ENCODE assay signal across 8 mouse cellular contexts in the genomic region with DNA sequence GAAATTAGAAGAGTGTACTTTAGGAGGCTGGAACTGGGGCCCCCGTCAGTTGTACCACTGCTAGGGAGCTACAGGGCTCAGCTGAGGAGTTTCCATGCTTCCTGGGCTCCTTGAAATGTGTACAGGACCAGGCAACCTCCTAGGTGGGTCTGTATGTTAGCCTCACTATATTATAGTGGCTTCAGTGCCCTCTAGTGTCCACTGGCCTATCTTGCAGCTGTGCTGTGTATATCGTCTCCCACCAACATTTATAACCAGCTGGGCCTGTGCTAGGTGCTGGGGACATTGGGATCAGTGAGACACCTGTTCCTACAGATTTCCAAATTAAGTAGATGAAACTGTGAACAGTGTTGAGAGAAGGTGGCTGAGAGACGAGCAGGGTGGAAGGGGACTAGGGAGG. TPM values are rescaled to one million over a fixed set of nuclear protein-coding genes. Genes with fewer than 3 reads are reported as not detected.
A peak's percentile ranks its signal among the peaks of the same experiment; 100 is the strongest.
DNase-seq lines count a peak whose midpoint lies in the region; ATAC-seq and TF ChIP-seq lines count a peak whose summit lies in the region.

No protein-coding gene starts in this region.

- H3K4me2 ChIP-seq in forebrain, embryonic 13.5 days, result no peak overlapping the region
- no peak overlapping the region for H3K4me2 ChIP-seq in intestine, embryonic 16.5 days (ENCODE audit: low read depth, low read length)

- no peak overlapping the region for H3K4me3 ChIP-seq in forebrain, embryonic 13.5 days
- H3K4me3 ChIP-seq in intestine, embryonic 16.5 days (ENCODE audit: low read length), result no peak overlapping the region
- H3K4me3 ChIP-seq in lung, adult 2 months (replicated peaks; ENCODE audit: extremely low read depth, low read depth, low read length), result no peak overlapping the region

- peaks cover 65% of the 10 kb centered on the region for H3K27me3 ChIP-seq in forebrain, embryonic 13.5 days
- peaks cover 13% of the 10 kb centered on the region; the same call in 1 of the 2 replicates for H3K27me3 ChIP-seq in intestine, embryonic 16.5 days (replicated peaks; ENCODE audit: control insufficient read depth, insufficient read depth, low read length)

- peak; percentile 83 for ATAC-seq in forebrain, embryonic 13.5 days
- ATAC-seq in intestine, embryonic 16.5 days, result peak; percentile 30; the same call in 1 of the 2 replicates

- H3K36me3 ChIP-seq in forebrain, embryonic 13.5 days (ENCODE audit: poor library complexity, severe bottlenecking), result no peaks in the 10 kb centered on the region
- no peaks in the 10 kb centered on the region for H3K36me3 ChIP-seq in intestine, embryonic 16.5 days (ENCODE audit: control insufficient read depth, insufficient read depth, low read length)

- peak; percentile 75 for DNase-seq in embryo, embryonic 10 days (ENCODE audit: low spot score)
- DNase-seq in embryo, embryonic 9.5 days (ENCODE audit: extremely low spot score), result no peak
- DNase-seq in 416B (ENCODE audit: low read depth), result peak; percentile 63
- peak; percentile 17 for DNase-seq in c-Kit-positive CD71-negative TER-119-negative erythroid progenitor cells, embryonic 14.5 days (ENCODE audit: low read depth)
- DNase-seq in lung, adult 2 months, result no peak
- DNase-seq in ovary, postnatal 36 days (ENCODE audit: low spot score), result peak; percentile 20

- H3K9me3 ChIP-seq in forebrain, embryonic 13.5 days (replicated peaks), result no peaks in the 10 kb centered on the region
- no peaks in the 10 kb centered on the region for H3K9me3 ChIP-seq in intestine, embryonic 16.5 days (ENCODE audit: control insufficient read depth, low read length)

- WGBS in forebrain, embryonic 13.5 days, result 19% methylated on average over 3 of the region's 3 CpGs
- WGBS in intestine, embryonic 16.5 days, result 35% methylated on average over 3 of the region's 3 CpGs
- WGBS in lung, adult 2 months, result 34% methylated on average over 3 of the region's 3 CpGs

- peaks cover 11% of the 10 kb centered on the region for H3K4me1 ChIP-seq in forebrain, embryonic 13.5 days
- H3K4me1 ChIP-seq in intestine, embryonic 16.5 days (ENCODE audit: control insufficient read depth, insufficient read depth, low read length), result peaks cover 4% of the 10 kb centered on the region; the same call in 1 of the 2 replicates
- H3K4me1 ChIP-seq in lung, adult 2 months (ENCODE audit: control insufficient read depth, insufficient read depth, low read length), result peaks cover 15% of the 10 kb centered on the region

- no peak for TF ChIP-seq POLR2A in lung, adult 2 months (IDR thresholded peaks at IDR 0.05; ENCODE audit: borderline replicate concordance, extremely low read depth, low read depth, low read length)

- no peak overlapping the region for H3K9ac ChIP-seq in forebrain, embryonic 13.5 days
- no peak overlapping the region for H3K9ac ChIP-seq in intestine, embryonic 16.5 days (ENCODE audit: low read depth, low read length)

- H3K27ac ChIP-seq in forebrain, embryonic 13.5 days, result no peak overlapping the region
- no peak overlapping the region for H3K27ac ChIP-seq in intestine, embryonic 16.5 days (ENCODE audit: low read length)

- peak; percentile 42; the same call in 1 of the 2 replicates for TF ChIP-seq CTCF in lung, adult 2 months (IDR thresholded peaks at IDR 0.05; ENCODE audit: insufficient read depth, low read length)

RNA-seq across cellular contexts. Expression of gene Iqsec2, which starts 31.2 kb away (rescaled TPM):
- 3.5 and 4.0 TPM in 2 replicates for polyA plus RNA-seq in forebrain, embryonic 13.5 days (2015; fragmentation: Nextera tagmentation; extraction: Ambion mirVana)
- 4.2 and 4.4 TPM in 2 replicates for polyA plus RNA-seq in intestine, embryonic 16.5 days (2015; fragmentation: Nextera tagmentation; extraction: Ambion mirVana)
- polyA plus RNA-seq in lung, adult 2 months (2012; rRNA removed), result 19.7 and 27.4 TPM in 2 replicates

RNA-seq across cellular contexts. Expression of gene Kdm5c, which starts 57.5 kb away (rescaled TPM):
- 36.1 and 39.6 TPM in 2 replicates for polyA plus RNA-seq in forebrain, embryonic 13.5 days (2015; fragmentation: Nextera tagmentation; extraction: Ambion mirVana)
- polyA plus RNA-seq in intestine, embryonic 16.5 days (2015; fragmentation: Nextera tagmentation; extraction: Ambion mirVana), result 33.5 and 38.3 TPM in 2 replicates
- polyA plus RNA-seq in lung, adult 2 months (2012; rRNA removed), result 46.4 and 49.9 TPM in 2 replicates

Comparison
In these comparisons a context has a peak if more than half of its experiments do, and no peak if none do; other contexts are left out.
1. DNase-seq: peak in embryo, embryonic 10 days (single experiment), 416B (single experiment), c-Kit-positive CD71-negative TER-119-negative erythroid progenitor cells, embryonic 14.5 days (single experiment) and ovary, postnatal 36 days (single experiment); none in embryo, embryonic 9.5 days (single experiment) and lung, adult 2 months (single experiment).